Mouse (Mus musculus) gastrocnemius, postnatal 36 days (tissue): ENCODE measurements at regions not wholly inside any gene's neighbourhood (a gene's known extent, or its start where the extent isn't known, plus 50 kb on each side); places are given as distances from the start of the nearest gene placed in this dataset.

Experiments used
- DNase-seq, 2 experiments: peaks; one replicate each; pipeline ENCODE4 v3.0.0; 2022
- intact Hi-C: fragments of 180-260 bp; cut with DNase I; formaldehyde crosslinking; loops from one replicate; pipeline ENCODE4 v1.15.1; 2025
- microRNA-seq, 2 experiments: library from miRNA; unstranded; fragments of <30 nt; microRNA quantifications; one replicate each; pipeline ENCODE4 v1.2.0; 2021

DNA sequence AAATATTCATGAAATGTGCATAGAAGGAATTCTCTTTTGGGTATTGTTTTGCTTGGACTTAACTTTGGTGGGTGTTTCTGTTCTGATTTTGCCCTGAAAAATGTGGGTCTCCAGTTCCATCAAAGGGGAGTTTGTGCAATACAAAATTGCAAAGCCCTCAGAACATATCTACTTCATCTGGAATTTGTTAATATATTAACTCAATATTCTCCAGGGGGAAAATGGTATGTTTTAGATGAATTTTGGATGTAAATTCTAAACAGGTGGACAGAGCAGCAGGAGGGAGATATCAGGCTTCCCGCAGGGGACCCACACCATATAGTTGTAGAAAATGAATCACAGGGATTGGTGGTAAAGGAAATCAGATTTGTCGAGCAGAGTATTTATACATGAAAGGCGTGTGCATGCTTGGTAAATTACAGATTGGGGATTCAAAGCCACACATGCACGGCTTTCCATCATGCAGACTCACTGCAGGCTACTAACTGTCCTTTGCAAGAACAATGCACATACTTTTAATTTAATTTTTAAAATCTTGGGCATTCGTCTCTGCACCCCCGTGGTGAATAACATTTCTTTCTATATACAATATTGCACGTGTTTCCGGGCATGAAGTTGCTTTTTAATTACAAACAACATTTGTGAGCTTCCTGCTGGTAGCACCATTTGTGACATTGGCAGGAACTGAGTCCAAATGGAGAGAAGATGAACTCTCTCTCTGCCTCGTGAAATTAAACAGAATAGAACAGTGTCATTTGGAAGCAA, 104.8 kb upstream of the Adgrl4 start:
- no peak for DNase-seq
- intact Hi-C loops, result no loop called here

DNA sequence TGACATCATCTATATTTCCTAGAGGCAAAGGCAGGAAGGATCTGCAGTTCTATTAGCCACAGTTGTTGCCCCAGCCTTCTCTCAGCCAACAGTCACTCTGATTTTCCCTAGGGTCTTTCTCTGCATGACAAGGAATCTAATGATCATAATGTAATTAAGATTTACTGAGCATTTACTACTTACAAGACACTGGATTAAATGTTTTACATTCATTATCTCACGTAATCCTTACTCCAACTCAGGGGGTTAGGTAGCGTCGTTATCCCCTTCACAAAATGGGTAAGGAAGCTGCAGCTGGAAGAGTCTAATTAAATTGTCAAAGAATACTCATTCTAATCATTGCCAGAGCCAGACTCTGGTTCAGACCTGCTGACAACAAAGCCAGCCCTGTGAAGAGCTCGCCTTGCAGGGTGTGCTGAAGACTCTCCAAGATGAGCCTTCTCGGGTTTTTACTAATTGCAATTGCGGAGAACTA, 103.8 kb upstream of the Adgrl4 start:
- no peak for DNase-seq
- intact Hi-C loops, result no loop called here

DNA sequence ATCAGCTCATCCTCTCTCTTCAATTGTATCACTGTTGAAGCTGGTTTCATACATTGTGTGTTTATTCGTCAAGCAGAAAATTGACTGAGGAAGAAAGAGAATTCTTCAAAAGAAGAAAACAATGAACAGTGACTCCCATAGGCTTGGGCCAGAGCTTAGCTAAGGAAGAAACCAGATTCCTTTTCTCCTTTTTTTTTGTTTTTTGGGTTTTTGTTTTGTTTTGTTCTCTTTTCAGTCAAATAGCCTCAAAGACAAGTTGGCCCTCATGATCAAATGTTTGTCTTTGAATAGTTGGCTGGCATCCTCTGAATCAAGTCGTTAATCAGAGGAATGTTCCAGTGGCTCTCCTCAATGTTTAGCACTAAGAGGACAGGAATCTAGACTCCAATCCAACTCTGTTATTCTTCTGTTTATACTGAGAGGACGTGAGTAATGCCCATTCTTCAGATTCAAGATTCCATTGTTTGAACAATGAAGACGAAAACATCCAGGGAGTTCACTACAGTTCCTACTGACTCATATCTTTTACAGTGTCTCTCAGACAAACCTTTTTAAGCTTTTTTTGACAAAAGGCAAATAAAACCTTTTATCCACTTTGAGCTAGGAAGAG, 86.1 kb upstream of the Adgrl4 start:
- no peak for DNase-seq
- intact Hi-C loops, result no loop called here

DNA sequence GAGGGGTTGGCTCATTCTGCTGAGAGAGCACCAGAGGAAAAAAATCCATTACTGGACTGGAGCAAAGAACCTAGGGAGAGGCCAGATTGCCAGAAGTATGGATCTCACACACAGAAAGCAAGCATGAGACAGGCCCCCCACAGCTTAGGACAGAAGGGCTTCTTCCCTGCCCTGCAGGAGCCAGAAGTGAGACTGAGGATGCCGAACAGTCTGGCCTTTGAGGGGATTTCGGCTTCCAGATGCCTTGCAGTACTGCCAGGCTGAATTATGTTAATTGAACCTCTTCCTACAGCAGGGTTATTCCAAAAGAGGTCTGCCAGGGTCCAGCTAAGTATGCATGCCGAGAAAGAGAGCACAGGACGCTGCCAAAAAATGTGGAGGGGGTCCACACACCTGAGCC, 71.4 kb upstream of the Adgrl4 start:
- intact Hi-C loops, result no loop called here
- no peak for DNase-seq

DNA sequence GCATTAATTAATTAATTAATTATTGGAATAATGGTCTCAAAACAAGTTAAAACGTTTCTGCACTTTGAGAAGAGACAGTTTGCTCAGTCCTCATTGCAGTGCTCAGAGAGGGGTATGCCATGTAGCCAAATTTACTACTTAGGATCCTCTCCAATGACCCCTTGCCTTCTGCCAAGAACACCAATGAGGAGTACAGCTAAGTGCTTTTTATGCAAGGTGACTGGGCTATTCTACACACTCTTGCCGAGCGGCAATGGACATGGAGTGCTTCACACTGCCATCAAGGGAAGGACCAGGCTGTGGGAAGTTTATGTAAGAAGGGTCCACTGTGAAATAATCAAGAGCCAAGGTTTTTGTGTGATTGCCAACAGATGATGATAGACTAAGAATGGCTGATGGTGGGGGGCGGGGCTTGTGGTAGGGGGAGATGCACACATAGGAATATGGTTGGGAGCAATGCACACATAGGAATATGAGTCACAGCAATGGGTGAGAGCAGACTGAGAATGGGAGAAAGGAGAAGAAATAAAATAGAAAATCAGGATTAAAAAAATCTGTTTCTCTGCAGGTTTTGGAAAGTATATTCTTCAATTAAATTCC, 70.9 kb upstream of the Adgrl4 start:
- intact Hi-C loops, result no loop called here
- no peak for DNase-seq

DNA sequence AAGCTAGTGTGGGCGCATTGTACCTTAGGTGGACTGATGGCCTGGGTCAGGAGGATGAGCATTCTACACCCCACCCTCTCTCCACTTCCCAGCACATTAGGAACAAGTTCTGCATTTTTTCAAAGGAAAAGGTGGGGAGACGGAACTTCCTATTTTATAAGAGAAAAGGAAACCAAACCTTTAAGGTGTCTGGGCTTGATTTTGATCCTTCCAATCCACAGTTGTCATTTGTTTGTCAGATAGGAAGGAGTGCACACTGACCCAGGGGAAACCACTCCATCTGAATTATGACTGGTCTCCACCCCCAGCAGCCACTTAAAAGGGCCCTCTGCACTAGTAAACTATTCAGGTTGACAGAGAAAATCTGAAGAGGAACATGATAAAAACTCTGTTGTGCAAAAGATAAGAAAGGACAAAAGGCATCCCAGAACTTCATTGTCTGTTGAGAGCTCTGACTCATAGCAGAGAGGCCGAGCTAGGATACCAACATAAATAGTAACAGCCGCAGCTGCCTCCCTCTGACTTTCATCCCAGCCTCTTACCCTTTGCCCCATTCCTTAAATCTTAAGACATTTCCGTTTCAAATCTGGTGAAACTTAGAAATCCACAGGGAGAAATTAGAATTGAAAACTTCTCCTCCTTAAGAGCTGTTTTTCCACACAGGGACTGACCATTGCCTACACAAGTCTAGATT, 54.2 kb upstream of the Adgrl4 start:
- intact Hi-C loops, result no loop called here
- no peak for DNase-seq

DNA sequence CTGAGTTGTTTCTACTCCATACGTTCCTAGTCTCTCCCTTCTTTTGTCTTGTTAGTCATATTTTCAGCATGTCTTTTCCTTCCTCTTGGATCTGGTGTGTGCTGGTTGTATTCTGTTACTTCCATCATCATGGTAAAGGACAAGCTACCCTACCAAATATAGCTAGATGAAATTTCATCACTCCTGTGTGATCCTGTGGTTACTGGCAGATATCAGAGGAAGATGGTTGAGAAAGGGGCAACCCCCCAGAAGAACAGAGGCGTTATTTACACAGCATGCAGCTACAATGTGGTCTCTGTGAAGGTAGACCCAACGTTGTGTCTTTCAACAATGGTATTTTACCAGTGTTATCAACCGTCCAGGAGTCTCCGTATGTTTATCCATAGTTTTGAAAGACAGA, 52.8 kb upstream of the Adgrl4 start:
- no peak for DNase-seq
- intact Hi-C loops, result no loop called here

DNA sequence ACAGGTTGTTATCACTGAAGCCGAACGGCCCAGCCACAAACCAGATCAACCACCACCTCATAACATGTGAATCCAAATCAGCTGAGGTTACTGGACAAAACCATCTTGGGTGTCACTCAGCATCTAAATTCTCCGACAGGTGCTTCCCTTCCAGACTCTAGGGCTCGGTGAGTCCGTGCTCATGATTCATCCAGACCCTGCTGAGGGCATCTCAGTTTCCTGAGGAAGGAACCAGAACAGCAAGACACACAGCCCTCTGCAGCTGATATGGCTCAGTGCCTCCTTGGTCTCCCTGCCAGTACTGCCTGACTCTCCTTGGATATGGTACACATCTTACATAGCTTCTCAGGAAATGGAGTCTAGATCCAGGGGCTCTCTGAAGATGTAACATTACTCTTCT, 51.6 kb upstream of the Adgrl4 start:
- DNase-seq, result no peak
- intact Hi-C loops, result no loop called here

Small RNA genes lying in the stretch of these regions (microRNA-seq; reads per million reads assigned to microRNA genes)
- gene Mir3963, result 0 reads per million in 2 experiments
